11 mouse cellular contexts compared by ENCODE assay signal in genomic region chr3:85858140-85859135, GRCm38 (mm10). TPM values are rescaled to one million over a fixed set of nuclear protein-coding genes. Genes with fewer than 3 reads are reported as not detected.
A peak's percentile ranks its signal among the peaks of the same experiment; 100 is the strongest.
DNase-seq lines count a peak whose midpoint lies in the region; ATAC-seq lines count a peak whose summit lies in the region.
"Had no signal": no experiment of that assay in that cellular context is flagged by ENCODE, and none has a peak within 500 bp of the region (broad histone marks: within the 10 kb centered on the region; RNA-seq: fewer than 3 reads in every experiment).

No protein-coding gene starts in this region.

- intact Hi-C loops in heart, postnatal 25 days (cut with DNase I): no loop called here

- no peaks in the 10 kb centered on the region for H3K9me3 ChIP-seq in embryonic facial prominence, embryonic 14.5 days (ENCODE audit: control insufficient read depth, low read length)
- H3K9me3 ChIP-seq in heart, embryonic 16.5 days (replicated peaks; ENCODE audit: control insufficient read depth, low read length): no peaks in the 10 kb centered on the region
- no peaks in the 10 kb centered on the region for H3K9me3 ChIP-seq in midbrain, embryonic 14.5 days (ENCODE audit: control insufficient read depth, low read length)
- H3K9me3 ChIP-seq: neural tube, embryonic 13.5 days had no signal

- no peak overlapping the region for H3K4me3 ChIP-seq in embryonic facial prominence, embryonic 14.5 days (ENCODE audit: low read depth, low read length)
- H3K4me3 ChIP-seq in heart, embryonic 16.5 days (ENCODE audit: low read length): no peak overlapping the region
- no peak overlapping the region for H3K4me3 ChIP-seq in midbrain, embryonic 14.5 days (replicated peaks; ENCODE audit: low read depth, low read length)
- H3K4me3 ChIP-seq: neural tube, embryonic 13.5 days had no signal

- 0 out of 2 replicates have a peak, but pooled peaks cover 3% of the 10 kb centered on the region for H3K4me1 ChIP-seq in embryonic facial prominence, embryonic 14.5 days (ENCODE audit: control insufficient read depth, insufficient read depth, low read length)
- peaks cover 27% of the 10 kb centered on the region for H3K4me1 ChIP-seq in heart, embryonic 16.5 days (ENCODE audit: control insufficient read depth, insufficient read depth, low read length)
- no peaks in the 10 kb centered on the region for H3K4me1 ChIP-seq in midbrain, embryonic 14.5 days (ENCODE audit: control insufficient read depth, insufficient read depth, low read length)
- H3K4me1 ChIP-seq: neural tube, embryonic 13.5 days had no signal

- WGBS in embryonic facial prominence, embryonic 14.5 days: 44% methylated on average over 11 of the region's 11 CpGs
- WGBS in heart, embryonic 16.5 days: 35% methylated on average over 11 of the region's 11 CpGs
- 77% methylated on average over 11 of the region's 11 CpGs for WGBS in midbrain, embryonic 14.5 days

- ATAC-seq in embryonic facial prominence, embryonic 14.5 days (ENCODE audit: low read depth): 0 out of 2 replicates have a peak, but pooled peaks have one; percentile 53
- peak; percentile 90 for ATAC-seq in heart, embryonic 16.5 days (replicated peaks; ENCODE audit: extremely low read depth, insufficient read depth, low FRiP score)
- no peak for ATAC-seq in midbrain, embryonic 14.5 days (ENCODE audit: low FRiP score, low TSS enrichment)

- no peak overlapping the region for H3K9ac ChIP-seq in embryonic facial prominence, embryonic 14.5 days (ENCODE audit: low read depth, low read length)
- H3K9ac ChIP-seq in heart, embryonic 16.5 days (ENCODE audit: low read length): peak overlapping the region; percentile 32
- no peak overlapping the region for H3K9ac ChIP-seq in midbrain, embryonic 14.5 days (replicated peaks; ENCODE audit: low read length)
- H3K9ac ChIP-seq: liver, embryonic 14.5 days; neural tube, embryonic 13.5 days had no signal

- no peaks in the 10 kb centered on the region for H3K27me3 ChIP-seq in embryonic facial prominence, embryonic 14.5 days (replicated peaks; ENCODE audit: control insufficient read depth, insufficient read depth, low read length)
- no peaks in the 10 kb centered on the region for H3K27me3 ChIP-seq in heart, embryonic 16.5 days (ENCODE audit: control insufficient read depth, insufficient read depth, low read length)
- no peaks in the 10 kb centered on the region for H3K27me3 ChIP-seq in midbrain, embryonic 14.5 days (ENCODE audit: control insufficient read depth, insufficient read depth, low read length)
- H3K27me3 ChIP-seq: neural tube, embryonic 13.5 days had no signal

- H3K27ac ChIP-seq in embryonic facial prominence, embryonic 14.5 days (replicated peaks; ENCODE audit: low read depth, low read length): peak overlapping the region; percentile 44; the same call in 1 of the 2 replicates
- H3K27ac ChIP-seq in heart, embryonic 16.5 days (ENCODE audit: low read length): peak overlapping the region; percentile 96
- H3K27ac ChIP-seq in midbrain, embryonic 14.5 days (replicated peaks; ENCODE audit: low read depth, low read length): no peak overlapping the region
- H3K27ac ChIP-seq: kidney, postnatal 0 days; liver, embryonic 14.5 days; neural tube, embryonic 13.5 days had no signal

- no peak overlapping the region for H3K4me2 ChIP-seq in embryonic facial prominence, embryonic 14.5 days (ENCODE audit: low read depth, low read length)
- peak overlapping the region; percentile 34 for H3K4me2 ChIP-seq in heart, embryonic 16.5 days (ENCODE audit: low read depth, low read length)
- no peak overlapping the region for H3K4me2 ChIP-seq in midbrain, embryonic 14.5 days (ENCODE audit: low read length)
- H3K4me2 ChIP-seq: neural tube, embryonic 13.5 days had no signal

- H3K36me3 ChIP-seq in embryonic facial prominence, embryonic 14.5 days (ENCODE audit: control insufficient read depth, insufficient read depth, low read length): no peaks in the 10 kb centered on the region
- H3K36me3 ChIP-seq in heart, embryonic 16.5 days (ENCODE audit: control insufficient read depth, insufficient read depth): no peaks in the 10 kb centered on the region
- no peaks in the 10 kb centered on the region for H3K36me3 ChIP-seq in midbrain, embryonic 14.5 days (ENCODE audit: control insufficient read depth, insufficient read depth, low read length)
- H3K36me3 ChIP-seq: neural tube, embryonic 13.5 days had no signal

- peak; percentile 94 for DNase-seq in heart, adult 11 months
- no peak for DNase-seq in heart, postnatal 25 days (ENCODE audit: low spot score)
- peak; percentile 27 for DNase-seq in embryonic facial prominence, embryonic 14.5 days (ENCODE audit: low spot score)
- peak; percentile 46 for DNase-seq in lung, postnatal 10 days
- DNase-seq in midbrain, embryonic 14.5 days: no peak
- no peak for DNase-seq in spleen, postnatal 10 days (ENCODE audit: low spot score in 2 of 2)
- DNase-seq in layer of hippocampus, postnatal 14 days (ENCODE audit: low spot score in 2 of 2): no peak

RNA-seq across cellular contexts. Expression of gene Glt28d2, which starts 28.9 kb away (rescaled TPM):
- total RNA-seq in heart, postnatal 25 days (2021): 1 to 10 TPM; 3.9 to 5.0 TPM
- polyA plus RNA-seq in embryonic facial prominence, embryonic 14.5 days (2014; fragmentation: Nextera tagmentation; extraction: Ambion mirVana): 2.6 and 2.7 TPM in 2 replicates
- polyA plus RNA-seq in heart, embryonic 16.5 days (2015; fragmentation: Nextera tagmentation; extraction: Ambion mirVana): 2.8 and 2.9 TPM in 2 replicates
- polyA plus RNA-seq in midbrain, embryonic 14.5 days (2014; fragmentation: Nextera tagmentation; extraction: Ambion mirVana): 0.21 and 0.34 TPM in 2 replicates
- under 1 TPM; 0.29 to 0.48 TPM for total RNA-seq in layer of hippocampus, postnatal 14 days (2021)

RNA-seq across cellular contexts. Expression of gene Gm37240, which starts 28.9 kb away (rescaled TPM):
- 10 to 100 TPM; 38.8 to 39.2 TPM for total RNA-seq in heart, postnatal 25 days (2021)
- 10.7 and 13.4 TPM in 2 replicates for polyA plus RNA-seq in embryonic facial prominence, embryonic 14.5 days (2014; fragmentation: Nextera tagmentation; extraction: Ambion mirVana)
- 18.4 and 19.3 TPM in 2 replicates for polyA plus RNA-seq in heart, embryonic 16.5 days (2015; fragmentation: Nextera tagmentation; extraction: Ambion mirVana)
- 0.11 TPM in 1 of 2 replicates, not detected in the other for polyA plus RNA-seq in midbrain, embryonic 14.5 days (2014; fragmentation: Nextera tagmentation; extraction: Ambion mirVana)
- 1 to 10 TPM in 1 of 2 experiments, under 1 TPM in 1; 0.98 to 1.0 TPM for total RNA-seq in layer of hippocampus, postnatal 14 days (2021)
- polyA plus RNA-seq: neural tube, embryonic 13.5 days had no signal

RNA-seq across cellular contexts. Expression of gene Fam160a1, which starts 41.3 kb away (rescaled TPM):
- 10 to 100 TPM; 55.9 to 58.9 TPM for total RNA-seq in heart, postnatal 25 days (2021)
- polyA plus RNA-seq in embryonic facial prominence, embryonic 14.5 days (2014; fragmentation: Nextera tagmentation; extraction: Ambion mirVana): 5.6 and 6.5 TPM in 2 replicates
- polyA plus RNA-seq in heart, embryonic 16.5 days (2015; fragmentation: Nextera tagmentation; extraction: Ambion mirVana): 10.0 and 10.2 TPM in 2 replicates
- 0.07 and 0.12 TPM in 2 replicates for polyA plus RNA-seq in midbrain, embryonic 14.5 days (2014; fragmentation: Nextera tagmentation; extraction: Ambion mirVana)
- 1 to 10 TPM; 5.2 to 6.5 TPM for total RNA-seq in layer of hippocampus, postnatal 14 days (2021)

Comparison
In these comparisons a context has a peak if more than half of its experiments do, and no peak if none do; other contexts are left out.
1. DNase-seq: peak in heart, adult 11 months (single experiment), embryonic facial prominence, embryonic 14.5 days (single experiment) and lung, postnatal 10 days (single experiment); none in heart, postnatal 25 days (single experiment), midbrain, embryonic 14.5 days (single experiment), spleen, postnatal 10 days (0 of 2) and layer of hippocampus, postnatal 14 days (0 of 2).